Mouse (Mus musculus) liver, embryonic 13.5 days (tissue): ENCODE measurements around the gene Gmds. TPM values are rescaled to one million over a fixed set of nuclear protein-coding genes. Genes with fewer than 3 reads are reported as not detected.

Experiments
- ATAC-seq: fragments of 200-750 bp; cut with Nextera tagmentation; 2 replicates; pipeline ENCODE4 v1.8.0; 2017; ENCODE audit warnings: low read depth, mild to moderate bottlenecking, moderate number of reproducible peaks, moderate library complexity
- DNase-seq: peaks from one replicate; pipeline ENCODE4 v3.0.0; 2022
- H3K27ac ChIP-seq: fragments of 300-500 bp; sonication (generic); 2 replicates; pipeline ENCODE4 v1.5.1; 2015; ENCODE audit warnings: moderate library complexity, mild to moderate bottlenecking, inconsistent platforms
- H3K27me3 ChIP-seq: fragments of 300-500 bp; sonication (generic); 2 replicates; pipeline ENCODE4 v1.6.1; 2015; ENCODE audit warnings: mild to moderate bottlenecking, inconsistent platforms
- H3K36me3 ChIP-seq: fragments of 300-500 bp; sonication (generic); 2 replicates; pipeline ENCODE4 v1.6.1; 2015; ENCODE audit warnings: mild to moderate bottlenecking, inconsistent platforms
- H3K4me1 ChIP-seq: fragments of 300-500 bp; sonication (generic); replicated peaks from 2 replicates; pipeline ENCODE4 v1.6.1; 2015; ENCODE audit warnings: inconsistent platforms
- H3K4me2 ChIP-seq: fragments of 300-500 bp; sonication (generic); 2 replicates; pipeline ENCODE4 v1.6.1; 2015; ENCODE audit warnings: inconsistent platforms, mild to moderate bottlenecking, moderate library complexity
- H3K4me3 ChIP-seq: fragments of 300-500 bp; sonication (generic); replicated peaks from 2 replicates; pipeline ENCODE4 v1.5.1; 2015; ENCODE audit warnings: mild to moderate bottlenecking, inconsistent platforms
- H3K9ac ChIP-seq: fragments of 300-500 bp; sonication (generic); 2 replicates; pipeline ENCODE4 v1.6.1; 2015; ENCODE audit warnings: mild to moderate bottlenecking, inconsistent platforms
- H3K9me3 ChIP-seq: fragments of 300-500 bp; sonication (generic); replicated peaks from 2 replicates; pipeline ENCODE4 v1.6.1; 2016; ENCODE audit warnings: inconsistent platforms
- WGBS: fragments of 180-500 bp; shearing (Covaris S2); methylation state at CpG from one replicate; pipeline ENCODE4 v1.1.7; 2015; ENCODE audit not compliant: insufficient replicate concordance; 5-methylcytosine and 5-hydroxymethylcytosine counted together
- polyA plus RNA-seq: library from polyadenylated mRNA; unstranded; fragments of >200 nt; fragmentation: Nextera tagmentation; extraction: Ambion mirVana; gene quantifications from 2 replicates; pipeline ENCODE4 v1.2.1, GENCODE M21; 2015

Gene Gmds
- polyA plus RNA-seq, 1 experiment from 2014 or later = 9.1 TPM

DNA sequence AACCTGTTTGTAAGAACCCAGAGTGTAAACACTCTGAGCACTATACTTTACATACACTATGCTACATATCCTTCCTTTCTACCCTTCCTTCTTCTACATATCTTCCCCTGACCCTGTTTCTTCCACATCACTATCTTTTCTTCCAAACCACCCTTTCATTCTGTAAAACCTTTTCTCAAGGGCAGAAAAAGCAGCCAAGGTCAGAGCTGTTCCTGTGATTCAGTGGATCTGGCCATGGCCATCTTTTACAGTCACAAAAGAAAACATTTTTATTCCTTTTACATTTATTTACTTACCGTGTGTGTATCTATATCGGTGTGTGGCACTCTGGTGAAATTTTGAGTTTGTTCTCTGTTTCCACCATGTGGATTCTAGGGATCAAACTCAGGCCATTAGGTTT is 418.8 kb downstream of the Gmds start:
- WGBS = 69% methylated on average over 2 of the region's 2 CpGs
- Histone ChIP-seq H3K4me3 (no peak overlapping the region), H3K9ac (no peak overlapping the region), H3K27me3 (no peaks in the 10 kb centered on the region), H3K36me3 (no peaks in the 10 kb centered on the region), H3K27ac (no peak overlapping the region), H3K9me3 (no peaks in the 10 kb centered on the region), H3K4me2 (no peak overlapping the region), H3K4me1 (peaks cover 9% of the 10 kb centered on the region)
- ATAC-seq (no peak), DNase-seq (no peak)

DNA sequence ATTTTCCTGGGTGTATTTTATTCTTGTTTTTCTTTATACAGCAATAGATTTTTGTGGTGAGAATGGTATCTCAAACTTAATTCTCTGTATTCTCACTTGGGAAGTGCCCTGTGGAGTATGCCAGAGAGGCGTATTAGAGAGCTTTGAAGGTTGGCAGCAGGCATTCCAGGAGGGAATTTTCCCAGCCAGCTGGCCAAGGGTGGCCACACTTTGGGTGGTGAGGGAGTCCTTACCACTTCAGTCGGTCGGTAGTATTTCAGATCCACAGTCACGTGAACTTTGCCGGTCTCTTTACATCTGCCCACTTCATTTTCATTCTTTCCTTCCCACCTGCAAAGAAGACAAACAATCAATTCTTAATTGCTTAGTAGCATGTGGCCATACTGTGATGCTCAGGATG is 421.2 kb downstream of the Gmds start:
- no peaks in the 10 kb centered on the region for H3K9me3 ChIP-seq
- no peaks in the 10 kb centered on the region for H3K27me3 ChIP-seq
- WGBS = 71% methylated on average over 5 of the region's 5 CpGs
- DNase-seq (no peak), ATAC-seq (no peak)
- H3K36me3 ChIP-seq = no peaks in the 10 kb centered on the region
- no peak overlapping the region for H3K27ac ChIP-seq
- H3K4me3 ChIP-seq = no peak overlapping the region
- no peak overlapping the region for H3K9ac ChIP-seq
- no peaks in the 10 kb centered on the region for H3K4me1 ChIP-seq
- no peak overlapping the region for H3K4me2 ChIP-seq

GRCm38 (mm10) chr13:31915748-31916147 is 422.8 kb downstream of the Gmds start:
- Histone ChIP-seq H3K9me3 (no peaks in the 10 kb centered on the region), H3K4me2 (no peak overlapping the region), H3K27ac (no peak overlapping the region), H3K4me3 (no peak overlapping the region), H3K4me1 (no peaks in the 10 kb centered on the region), H3K36me3 (no peaks in the 10 kb centered on the region), H3K27me3 (no peaks in the 10 kb centered on the region), H3K9ac (no peak overlapping the region)
- 52% methylated on average over 6 of the region's 6 CpGs for WGBS
- ATAC-seq = no peak
- no peak for DNase-seq

- DNase-seq (no peak), ATAC-seq (no peak)
- no peak overlapping the region for H3K27ac ChIP-seq
- 65% methylated on average over 4 of the region's 4 CpGs for WGBS
- H3K9me3 ChIP-seq = no peaks in the 10 kb centered on the region
- H3K36me3 ChIP-seq = no peaks in the 10 kb centered on the region
- H3K4me1 ChIP-seq = no peaks in the 10 kb centered on the region
- no peak overlapping the region for H3K4me3 ChIP-seq
- H3K4me2 ChIP-seq = no peak overlapping the region
- H3K9ac ChIP-seq = no peak overlapping the region
- H3K27me3 ChIP-seq = no peaks in the 10 kb centered on the region
Observed at GRCm38 (mm10) chr13:31914901-31915587, 423.5 kb downstream of the Gmds start.

DNA sequence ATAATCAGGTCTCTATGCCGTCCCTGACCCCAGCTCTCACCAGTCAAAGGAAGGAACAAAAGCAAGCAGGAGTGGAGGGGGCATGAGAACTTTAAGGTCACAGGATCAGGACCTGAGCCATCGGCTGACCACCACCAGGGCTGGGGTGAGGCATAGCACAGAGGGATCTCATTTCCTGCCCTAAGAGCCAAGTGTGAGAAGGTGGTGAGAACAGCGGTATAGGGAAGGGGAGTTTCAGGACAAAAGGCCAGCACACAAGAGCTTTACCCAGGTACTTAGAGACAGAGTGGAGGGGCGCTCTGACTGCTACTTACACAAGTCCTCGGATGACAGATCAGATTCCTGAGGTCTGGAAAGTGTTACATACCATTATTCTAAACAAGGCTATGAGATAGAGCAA is 426.6 kb downstream of the Gmds start:
- no peaks in the 10 kb centered on the region for H3K36me3 ChIP-seq
- DNase-seq = no peak

GRCm38 (mm10) chr13:31911362-31911761 is 427.2 kb downstream of the Gmds start:
- Histone ChIP-seq H3K4me1 (no peaks in the 10 kb centered on the region), H3K4me2 (no peak overlapping the region), H3K9ac (no peak overlapping the region), H3K4me3 (no peak overlapping the region), H3K9me3 (no peaks in the 10 kb centered on the region), H3K27ac (no peak overlapping the region), H3K27me3 (no peaks in the 10 kb centered on the region), H3K36me3 (no peaks in the 10 kb centered on the region)
- DNase-seq (no peak), ATAC-seq (no peak)
- WGBS = 61% methylated on average over 2 of the region's 2 CpGs

More for the DNA sequence above, 426.6 kb downstream of the Gmds start:
- no peak for ATAC-seq
- H3K27me3 ChIP-seq = no peaks in the 10 kb centered on the region
- no peak overlapping the region for H3K4me2 ChIP-seq
- H3K27ac ChIP-seq = no peak overlapping the region
- no peak overlapping the region for H3K4me3 ChIP-seq
- 46% methylated on average over 5 of the region's 5 CpGs for WGBS
- no peaks in the 10 kb centered on the region for H3K9me3 ChIP-seq
- H3K9ac ChIP-seq = no peak overlapping the region
- H3K4me1 ChIP-seq = no peaks in the 10 kb centered on the region

DNA sequence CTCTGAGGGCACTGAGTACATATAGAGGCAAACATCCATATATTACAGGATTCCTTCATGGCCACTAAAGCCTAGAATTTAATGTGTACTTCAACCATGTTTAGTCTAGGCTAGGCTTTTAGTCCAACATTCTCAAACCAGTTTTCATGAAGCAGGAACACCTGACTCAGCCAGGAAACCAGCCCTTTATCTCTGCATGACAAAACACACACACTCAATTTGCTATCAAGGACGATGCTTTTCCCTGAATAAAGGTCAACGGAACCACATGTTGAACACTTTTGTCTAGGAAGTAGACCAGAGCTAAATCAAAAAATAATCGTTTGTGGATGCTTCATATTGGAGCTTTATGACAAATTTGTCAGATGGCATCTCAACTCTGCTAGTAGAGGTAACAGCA is 429.5 kb downstream of the Gmds start:
- ATAC-seq (no peak), DNase-seq (no peak)
- Histone ChIP-seq H3K9ac (no peak overlapping the region), H3K4me2 (no peak overlapping the region), H3K27me3 (no peaks in the 10 kb centered on the region), H3K36me3 (no peaks in the 10 kb centered on the region), H3K4me1 (no peaks in the 10 kb centered on the region), H3K27ac (no peak overlapping the region), H3K9me3 (no peaks in the 10 kb centered on the region), H3K4me3 (no peak overlapping the region)
- 46% methylated on average over 3 of the region's 3 CpGs for WGBS

- H3K4me2 ChIP-seq = no peak overlapping the region
- H3K4me1 ChIP-seq = no peaks in the 10 kb centered on the region
- H3K9me3 ChIP-seq = no peaks in the 10 kb centered on the region
- H3K27me3 ChIP-seq = no peaks in the 10 kb centered on the region
- no peak overlapping the region for H3K27ac ChIP-seq
- no peak overlapping the region for H3K4me3 ChIP-seq
- no peak for ATAC-seq
- no peaks in the 10 kb centered on the region for H3K36me3 ChIP-seq
- H3K9ac ChIP-seq = no peak overlapping the region
- 62% methylated on average over 1 of the region's 1 CpGs for WGBS
- DNase-seq = no peak
Observed at GRCm38 (mm10) chr13:31906514-31906913, 432.0 kb downstream of the Gmds start.

DNA sequence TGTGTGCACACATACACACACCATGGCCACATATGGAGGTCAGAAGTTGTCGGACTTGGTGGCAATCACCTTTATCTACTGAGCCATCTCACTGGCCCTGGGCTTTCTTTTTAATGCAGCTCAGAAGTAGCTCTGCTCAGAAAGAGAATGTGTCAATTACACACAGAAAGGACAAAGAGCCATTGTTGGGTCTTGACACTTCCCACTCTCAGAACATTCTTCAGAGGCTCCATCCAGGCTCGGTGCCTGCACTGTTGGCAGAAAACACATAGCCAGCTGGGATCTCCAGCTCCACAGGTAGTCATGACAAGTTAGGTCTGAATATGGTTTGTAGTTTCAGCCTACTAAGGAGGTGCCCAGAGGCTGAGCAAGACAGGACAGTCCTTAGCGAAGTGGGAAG is 438.3 kb downstream of the Gmds start:
- H3K4me1 ChIP-seq = no peaks in the 10 kb centered on the region

DNA sequence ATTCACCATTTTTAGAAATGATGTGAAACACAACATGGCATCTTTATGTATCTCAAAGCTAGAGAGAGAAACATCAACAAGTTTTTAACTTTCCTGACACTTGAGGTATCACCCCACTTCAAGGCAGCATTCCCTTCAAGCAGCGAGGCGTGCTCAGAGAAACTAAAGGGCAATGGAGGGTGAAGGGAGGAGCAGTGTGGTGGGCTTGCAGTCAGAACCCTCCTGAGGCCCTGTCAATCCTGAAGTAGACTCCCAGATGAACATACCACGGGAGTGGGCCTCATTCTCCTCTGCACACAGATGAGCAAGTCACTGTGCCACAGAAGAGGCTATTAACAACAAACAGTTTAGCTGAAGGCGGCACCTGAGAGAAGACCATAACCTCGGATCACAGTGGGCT is 439.1 kb downstream of the Gmds start:
- Histone ChIP-seq H3K9me3 (no peaks in the 10 kb centered on the region), H3K4me2 (no peak overlapping the region), H3K4me3 (no peak overlapping the region), H3K36me3 (no peaks in the 10 kb centered on the region), H3K9ac (no peak overlapping the region), H3K27me3 (no peaks in the 10 kb centered on the region), H3K4me1 (no peaks in the 10 kb centered on the region), H3K27ac (no peak overlapping the region)
- ATAC-seq (no peak), DNase-seq (no peak)
- 64% methylated on average over 5 of the region's 5 CpGs for WGBS

More for the DNA sequence above, 438.3 kb downstream of the Gmds start:
- Histone ChIP-seq H3K36me3 (no peaks in the 10 kb centered on the region), H3K4me2 (no peak overlapping the region), H3K27me3 (no peaks in the 10 kb centered on the region), H3K9me3 (no peaks in the 10 kb centered on the region), H3K27ac (no peak overlapping the region), H3K9ac (no peak overlapping the region), H3K4me3 (no peak overlapping the region)
- 58% methylated on average over 3 of the region's 3 CpGs for WGBS
- ATAC-seq (no peak), DNase-seq (no peak)

- H3K4me1 ChIP-seq = no peaks in the 10 kb centered on the region
- DNase-seq = no peak
- H3K4me3 ChIP-seq = no peak overlapping the region
- WGBS = 75% methylated on average over 4 of the region's 4 CpGs
- no peak overlapping the region for H3K27ac ChIP-seq
- H3K9ac ChIP-seq = no peak overlapping the region
- H3K9me3 ChIP-seq = no peaks in the 10 kb centered on the region
- H3K36me3 ChIP-seq = no peaks in the 10 kb centered on the region
- no peaks in the 10 kb centered on the region for H3K27me3 ChIP-seq
- ATAC-seq = no peak
- no peak overlapping the region for H3K4me2 ChIP-seq
Observed at GRCm38 (mm10) chr13:31897493-31897892, 441.0 kb downstream of the Gmds start.

- DNase-seq (no peak), ATAC-seq (no peak)
- no peak overlapping the region for H3K9ac ChIP-seq
- H3K27me3 ChIP-seq = no peaks in the 10 kb centered on the region
- no peak overlapping the region for H3K27ac ChIP-seq
- no peaks in the 10 kb centered on the region for H3K9me3 ChIP-seq
- no peak overlapping the region for H3K4me2 ChIP-seq
- H3K4me1 ChIP-seq = no peaks in the 10 kb centered on the region
- 55% methylated on average over 3 of the region's 3 CpGs for WGBS
- H3K36me3 ChIP-seq = no peaks in the 10 kb centered on the region
- no peak overlapping the region for H3K4me3 ChIP-seq
Observed at GRCm38 (mm10) chr13:31894511-31894910, 444.0 kb downstream of the Gmds start.
